Mouse (Mus musculus) WW6 (cell line): ENCODE results near the gene Syncrip.
A peak's percentile ranks its signal among the peaks of the same experiment; 100 is the strongest.

Experiments
- DNase-seq: peaks from one replicate; pipeline ENCODE4 v3.0.0-alpha.2; 2013; ENCODE audit warnings: low read depth, low spot score

Gene Syncrip

DNA sequence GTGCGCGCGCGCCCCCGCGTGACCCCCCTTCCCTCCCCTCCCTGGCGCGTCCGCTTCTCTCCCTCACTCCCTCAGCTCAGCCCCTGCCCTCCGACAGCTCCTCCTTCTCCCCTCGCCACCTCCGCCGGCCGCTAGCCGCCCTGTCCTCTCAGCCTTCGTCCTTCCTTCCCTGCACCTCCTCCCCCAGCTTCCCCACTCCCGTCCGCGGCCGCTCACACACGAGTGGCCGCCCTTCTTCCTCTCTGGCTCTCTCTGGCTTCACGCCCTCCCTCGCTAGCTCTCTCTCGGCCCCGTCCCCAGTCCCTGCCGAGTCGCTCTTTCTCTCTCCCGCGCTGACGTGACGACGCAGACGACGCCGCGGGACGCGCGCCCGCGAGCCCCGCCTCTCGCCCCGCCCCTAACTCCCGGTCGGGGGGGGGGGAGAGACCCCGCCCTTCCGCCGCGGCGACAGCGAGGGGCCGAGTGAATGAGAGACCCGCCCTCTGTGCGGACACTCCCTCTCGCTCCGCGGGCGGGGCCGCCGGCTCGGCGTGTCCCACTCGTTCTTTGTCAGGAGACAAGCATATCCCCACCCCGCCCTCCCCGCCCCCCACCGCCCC lies at the start of gene Syncrip:
Gene Syncrip, minus strand, starts transcription at position 345 of the 599 bp plus-strand sequence.
- peak; percentile 90 for DNase-seq

GRCm38 (mm10) chr9:88529979-88530580 lies 47.7 kb upstream of the Syncrip start:
- DNase-seq, result no peak

- DNase-seq, result no peak
Observed at GRCm38 (mm10) chr9:88529571-88529970, 47.2 kb upstream of the Syncrip start.

- DNase-seq, result no peak
Observed at GRCm38 (mm10) chr9:88528736-88529135, 46.4 kb upstream of the Syncrip start.

GRCm38 (mm10) chr9:88527956-88528355 lies 45.6 kb upstream of the Syncrip start:
- no peak for DNase-seq

GRCm38 (mm10) chr9:88525341-88525740 lies 43.0 kb upstream of the Syncrip start:
- no peak for DNase-seq

GRCm38 (mm10) chr9:88524796-88525195 lies 42.4 kb upstream of the Syncrip start:
- no peak for DNase-seq

GRCm38 (mm10) chr9:88524367-88524766 lies 42.0 kb upstream of the Syncrip start:
- DNase-seq, result no peak

GRCm38 (mm10) chr9:88523335-88523668 lies 40.9 kb upstream of the Syncrip start:
- no peak for DNase-seq

GRCm38 (mm10) chr9:88522569-88523334 lies 40.4 kb upstream of the Syncrip start:
- peak; percentile 90 for DNase-seq

- no peak for DNase-seq
Observed at GRCm38 (mm10) chr9:88521961-88522568, 39.7 kb upstream of the Syncrip start.

- DNase-seq, result no peak
Observed at GRCm38 (mm10) chr9:88520849-88521483, 38.6 kb upstream of the Syncrip start.

DNA sequence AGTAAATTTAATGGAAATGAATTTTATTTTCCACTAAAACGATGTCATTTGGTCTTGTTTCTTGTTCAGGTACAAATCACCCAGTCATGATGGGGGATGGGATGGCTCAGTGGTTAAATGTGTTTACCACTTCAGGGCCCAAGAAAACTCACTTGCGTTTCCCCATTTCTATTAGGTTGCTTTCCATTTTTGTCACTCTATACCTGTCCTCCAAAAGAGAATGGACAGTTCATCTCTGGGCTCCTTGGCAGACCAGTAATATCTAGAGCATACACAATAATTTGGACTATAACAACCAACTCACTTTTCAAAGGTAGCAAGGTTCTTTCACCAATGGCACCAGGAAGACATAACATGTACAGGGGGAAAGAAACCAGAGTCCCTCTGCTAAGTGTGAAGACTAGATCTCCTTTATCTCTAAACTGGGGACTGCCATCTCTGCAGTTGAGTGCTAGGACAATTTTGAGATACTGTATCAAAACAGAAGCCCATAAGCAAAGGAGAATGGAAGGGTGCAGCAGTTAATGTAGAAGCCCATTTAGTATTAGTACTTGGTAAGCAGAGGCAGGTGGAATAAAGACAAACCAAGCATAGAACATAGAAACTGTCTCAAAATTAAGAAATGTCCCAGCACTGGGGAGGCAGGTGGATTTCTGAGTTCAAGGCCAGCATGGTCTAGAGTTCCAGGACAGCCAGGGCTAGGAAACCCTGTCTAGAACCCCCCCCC lies 37.9 kb upstream of the Syncrip start:
- DNase-seq, result peak; percentile 49

DNA sequence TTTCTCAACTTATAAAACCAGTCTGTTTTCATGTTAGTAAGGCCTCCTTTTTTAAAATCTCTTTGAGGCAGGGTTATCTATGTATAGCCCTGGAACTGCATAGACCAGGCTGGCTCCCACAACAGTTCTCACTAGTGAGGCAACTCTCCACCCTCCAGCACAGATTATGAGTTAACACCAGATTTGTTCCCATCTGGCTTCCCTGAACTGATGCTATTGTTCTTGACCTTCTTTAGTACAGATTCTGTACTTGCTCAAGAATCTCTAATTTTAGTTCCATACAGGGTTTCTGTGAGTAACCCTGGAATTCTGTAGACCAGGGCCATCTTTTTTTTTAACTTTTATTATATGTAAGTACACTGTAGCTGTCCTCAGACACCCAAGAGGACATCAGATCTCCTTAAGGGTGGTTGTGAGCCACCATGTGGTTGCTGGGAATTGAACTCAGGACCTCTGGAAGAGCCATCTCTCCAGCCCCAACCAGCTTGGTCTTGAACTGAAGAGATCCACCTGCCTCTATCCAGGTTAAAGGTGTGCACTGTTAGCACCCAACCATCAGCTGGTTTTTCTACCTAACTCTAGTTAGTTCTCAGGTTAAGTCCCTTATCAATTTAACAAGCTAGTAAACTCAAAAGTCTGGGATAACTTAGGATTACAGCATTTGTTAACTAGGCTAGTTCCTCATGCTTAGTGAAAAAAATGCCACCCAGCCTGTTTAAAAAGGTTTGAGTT lies 37.2 kb upstream of the Syncrip start:
- peak; percentile 58 for DNase-seq

DNA sequence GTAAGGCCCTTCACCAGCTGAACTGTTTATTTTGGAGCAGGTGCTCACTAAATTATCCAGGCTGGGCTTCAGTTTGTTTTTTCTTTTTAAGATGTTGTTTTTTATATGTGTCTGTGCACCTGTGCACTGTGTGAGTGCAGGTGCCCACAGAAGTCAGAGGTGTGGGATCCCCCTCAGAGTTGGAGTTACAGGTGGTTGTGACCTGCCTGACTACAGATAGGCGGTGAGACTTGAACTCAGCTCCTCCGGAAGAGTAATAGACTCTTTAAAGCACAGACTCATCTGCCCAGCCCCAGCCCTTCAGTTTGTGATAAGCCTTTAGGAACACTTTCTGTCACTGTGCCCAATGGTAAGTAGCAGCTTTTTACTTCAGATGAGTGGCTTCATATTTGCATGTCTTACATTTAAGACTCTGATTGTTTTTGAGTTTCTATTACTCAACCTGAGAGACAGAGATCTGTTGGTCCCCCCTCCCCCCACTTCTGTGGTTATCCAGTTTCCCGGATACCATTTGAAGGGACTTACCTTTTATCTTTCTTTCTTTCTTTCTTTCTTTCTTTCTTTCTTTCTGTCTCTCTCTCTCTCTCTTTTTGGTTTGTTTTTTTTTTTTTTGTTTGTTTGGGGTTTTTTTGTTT lies 34.1 kb upstream of the Syncrip start:
- DNase-seq, result no peak

DNA sequence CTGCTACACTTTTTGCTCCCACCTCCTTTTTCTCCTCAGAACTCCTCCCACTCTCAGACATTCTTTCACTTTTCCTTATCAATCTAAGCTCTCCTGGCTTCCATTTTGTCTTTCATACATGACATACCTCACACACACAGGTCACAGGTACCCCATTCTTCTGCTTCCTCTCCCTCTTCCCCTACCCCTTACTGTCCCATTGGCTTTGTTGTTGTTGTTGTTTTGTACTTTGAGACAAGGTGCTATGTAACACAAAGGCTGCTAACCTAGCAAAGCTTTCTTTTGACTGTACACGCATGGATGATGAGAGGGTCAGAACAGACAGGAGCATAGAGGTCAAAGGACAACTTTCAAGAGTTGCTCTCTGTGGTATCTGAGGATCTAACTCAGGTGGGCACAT lies 33.2 kb upstream of the Syncrip start:
- DNase-seq, result no peak

DNA sequence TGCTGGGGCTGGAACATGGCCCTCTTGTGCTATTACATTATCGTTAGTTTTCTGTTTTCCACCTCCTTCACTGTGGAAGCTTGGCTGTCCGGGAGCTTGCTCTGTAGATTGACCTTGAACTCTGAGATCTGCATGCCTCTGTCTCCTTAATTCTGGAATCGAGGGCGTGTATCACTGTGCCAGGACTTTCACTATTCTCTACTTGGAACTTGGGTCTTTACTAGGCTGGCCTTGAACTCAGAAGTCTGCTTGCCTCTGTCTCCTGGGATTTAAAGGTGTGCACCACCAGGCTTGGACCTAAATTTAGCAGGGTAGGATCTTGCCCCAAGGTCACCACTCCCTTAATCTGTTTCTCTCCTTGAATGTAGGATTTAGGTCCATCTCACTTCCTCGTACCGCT lies 19.5 kb upstream of the Syncrip start:
- no peak for DNase-seq

DNA sequence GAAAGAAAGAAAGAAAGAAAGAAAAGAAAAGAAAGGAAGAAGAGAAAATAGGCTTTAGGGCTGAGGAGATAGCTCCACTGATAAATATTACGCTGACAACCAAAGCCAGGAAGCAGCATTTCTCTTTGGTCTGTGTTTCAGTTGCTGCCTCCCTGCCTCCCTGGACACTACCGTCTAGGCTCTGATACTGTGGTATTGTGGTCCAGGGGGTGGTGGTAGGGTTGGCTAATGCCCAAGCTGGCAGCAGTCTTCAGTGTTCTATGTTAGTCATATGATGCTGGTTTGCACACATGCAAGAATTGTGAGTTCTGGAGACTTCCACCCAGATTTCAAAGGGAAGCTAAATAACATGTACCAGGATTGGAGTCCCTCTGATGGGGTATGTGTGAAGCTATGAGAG lies 17.7 kb upstream of the Syncrip start:
- no peak for DNase-seq

- no peak for DNase-seq
Observed at GRCm38 (mm10) chr9:88492522-88492921, 10.1 kb upstream of the Syncrip start.

DNA sequence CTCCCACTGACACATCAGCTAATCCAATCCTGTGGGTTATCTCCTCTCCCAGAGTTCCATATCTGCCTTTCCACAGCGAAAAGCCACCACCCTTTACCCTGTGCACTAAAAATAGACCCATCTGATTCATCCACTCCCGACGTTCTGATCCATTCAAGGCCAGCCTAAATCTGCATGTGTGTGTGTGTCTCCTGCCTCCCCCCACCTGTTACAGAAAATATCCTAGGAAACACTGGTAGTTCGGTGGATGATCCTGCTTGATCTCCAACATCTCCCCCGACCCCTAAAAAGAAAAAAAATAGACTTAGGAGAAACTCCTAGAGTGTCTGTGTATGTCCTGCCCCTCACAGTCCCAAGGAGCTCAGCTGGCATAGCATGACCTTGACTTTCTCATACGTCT lies 2.2 kb upstream of the Syncrip start:
- DNase-seq, result no peak
